Mouse (Mus musculus): Measurements from ENCODE around the gene Galnt18.

DNA sequence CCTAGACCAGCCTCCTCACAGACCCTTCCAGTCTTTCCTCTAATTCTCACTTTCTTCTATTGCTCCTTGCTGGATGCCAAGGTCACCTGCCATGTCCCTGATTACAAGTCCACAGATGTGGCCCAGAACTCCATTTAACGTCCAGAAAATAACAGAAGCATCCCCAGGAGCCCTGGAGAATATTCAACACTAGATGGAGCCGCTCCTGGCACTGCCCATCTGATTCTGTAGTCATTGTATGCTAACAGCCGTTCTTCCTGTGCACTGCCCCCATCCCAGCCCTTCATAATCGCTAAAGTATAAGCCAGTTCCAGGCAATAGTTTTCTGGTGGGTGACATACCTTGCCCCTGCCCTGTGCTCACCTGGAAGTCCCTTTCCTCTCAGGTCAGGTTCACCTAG is 69.5 kb downstream of the Galnt18 start:
- TF ChIP-seq CTCF (IDR thresholded peaks at IDR 0.05; ENCODE audit: low read depth) (peak; percentile 68), EP300 (optimal IDR thresholded peaks at IDR 0.05) (no peak)
